Mouse (Mus musculus) neural tube, embryonic 15.5 days (tissue): ENCODE data around the gene Top2a. TPM values are rescaled to one million over a fixed set of nuclear protein-coding genes. Genes with fewer than 3 reads are reported as not detected.
A peak's percentile ranks its signal among the peaks of the same experiment; 100 is the strongest.

Source experiments
- ATAC-seq: fragments of 200-750 bp; cut with Nextera tagmentation; 2 replicates; pipeline ENCODE4 v1.8.0; 2017; ENCODE audit warnings: mild to moderate bottlenecking, moderate TSS enrichment, moderate library complexity; ENCODE audit not compliant: low FRiP score
- H3K27ac ChIP-seq: fragments of 300-500 bp; sonication (generic); replicated peaks from 2 replicates; pipeline ENCODE4 v1.5.1; 2015; ENCODE audit warnings: mild to moderate bottlenecking, inconsistent platforms
- H3K27me3 ChIP-seq: fragments of 300-500 bp; sonication (generic); replicated peaks from 2 replicates; pipeline ENCODE4 v1.6.1; 2015; ENCODE audit warnings: inconsistent platforms
- H3K36me3 ChIP-seq: fragments of 300-500 bp; sonication (generic); 2 replicates; pipeline ENCODE4 v1.6.1; 2015; ENCODE audit warnings: inconsistent platforms
- H3K4me1 ChIP-seq: fragments of 300-500 bp; sonication (generic); 2 replicates; pipeline ENCODE4 v1.6.1; 2015; ENCODE audit warnings: inconsistent platforms
- H3K4me2 ChIP-seq: fragments of 300-500 bp; sonication (generic); 2 replicates; pipeline ENCODE4 v1.6.1; 2015; ENCODE audit warnings: inconsistent platforms, mild to moderate bottlenecking, moderate library complexity
- H3K4me3 ChIP-seq: fragments of 300-500 bp; sonication (generic); replicated peaks from 2 replicates; pipeline ENCODE4 v1.5.1; 2015; ENCODE audit warnings: mild to moderate bottlenecking, inconsistent platforms
- H3K9ac ChIP-seq: fragments of 300-500 bp; sonication (generic); replicated peaks from 2 replicates; pipeline ENCODE4 v1.6.1; 2015; ENCODE audit warnings: mild to moderate bottlenecking, inconsistent platforms
- H3K9me3 ChIP-seq: fragments of 300-500 bp; sonication (generic); replicated peaks from 2 replicates; pipeline ENCODE4 v1.6.1; 2016; ENCODE audit warnings: inconsistent platforms
- WGBS: fragments of 180-500 bp; shearing (Covaris S2); methylation state at CpG from one replicate; pipeline ENCODE4 v1.1.7; 2015; ENCODE audit warnings: mixed read lengths; 5-methylcytosine and 5-hydroxymethylcytosine counted together
- polyA plus RNA-seq: library from polyadenylated mRNA; unstranded; fragments of >200 nt; fragmentation: Nextera tagmentation; extraction: Ambion mirVana; gene quantifications from 2 replicates; pipeline ENCODE4 v1.2.1, GENCODE M21; 2015

Gene Top2a
- polyA plus RNA-seq, 1 experiment from 2014 or later = 25.8 TPM

- Histone ChIP-seq H3K27me3 (no peaks in the 10 kb centered on the region), H3K9me3 (no peaks in the 10 kb centered on the region), H3K4me2 (peak overlapping the region; percentile 43), H3K4me3 (no peak overlapping the region), H3K36me3 (peaks cover 22% of the 10 kb centered on the region), H3K4me1 (peaks cover 85% of the 10 kb centered on the region), H3K27ac (peak overlapping the region; percentile 83), H3K9ac (0 out of 2 replicates have a peak overlapping the region, but pooled peaks have one; percentile 18)
- 2% methylated on average over 20 of the region's 20 CpGs for WGBS
- ATAC-seq = peak; percentile 33
Observed at GRCm38 (mm10) chr11:98968716-98969495, 55.1 kb downstream of the Top2a start.

- Histone ChIP-seq H3K36me3 (peaks cover 14% of the 10 kb centered on the region), H3K4me3 (no peak overlapping the region; the same call in 1 of the 2 replicates), H3K4me2 (peak overlapping the region; percentile 43), H3K9ac (0 out of 2 replicates have a peak overlapping the region, but pooled peaks have one; percentile 18), H3K4me1 (peaks cover 93% of the 10 kb centered on the region), H3K27ac (peak overlapping the region; percentile 83), H3K27me3 (no peaks in the 10 kb centered on the region), H3K9me3 (no peaks in the 10 kb centered on the region)
- WGBS = 20% methylated on average over 16 of the region's 16 CpGs
- ATAC-seq = no peak
Observed at GRCm38 (mm10) chr11:98968079-98968478, 55.9 kb downstream of the Top2a start.

- Histone ChIP-seq H3K9ac (no peak overlapping the region), H3K4me1 (peaks cover 100% of the 10 kb centered on the region), H3K27ac (peak overlapping the region; percentile 83), H3K9me3 (no peaks in the 10 kb centered on the region), H3K36me3 (peaks cover 5% of the 10 kb centered on the region; the same call in 1 of the 2 replicates), H3K27me3 (no peaks in the 10 kb centered on the region), H3K4me2 (peak overlapping the region; percentile 99), H3K4me3 (no peak overlapping the region)
- 12% methylated on average over 9 of the region's 9 CpGs for WGBS
- ATAC-seq = peak; percentile 19; the same call in 1 of the 2 replicates
Observed at GRCm38 (mm10) chr11:98966499-98967141, 57.4 kb downstream of the Top2a start.

GRCm38 (mm10) chr11:98965416-98966077 is 58.4 kb downstream of the Top2a start:
- WGBS = 3% methylated on average over 10 of the region's 11 CpGs
- Histone ChIP-seq H3K27ac (peak overlapping the region; percentile 83), H3K4me3 (0 out of 2 replicates have a peak overlapping the region, but pooled peaks have one; percentile 9), H3K27me3 (no peaks in the 10 kb centered on the region), H3K9ac (peak overlapping the region; percentile 15), H3K4me2 (peak overlapping the region; percentile 99), H3K9me3 (no peaks in the 10 kb centered on the region), H3K36me3 (0 out of 2 replicates have a peak, but pooled peaks cover 2% of the 10 kb centered on the region), H3K4me1 (peaks cover 100% of the 10 kb centered on the region)
- no peak for ATAC-seq

GRCm38 (mm10) chr11:98964616-98965415 is 59.2 kb downstream of the Top2a start:
- H3K27ac ChIP-seq = peak overlapping the region; percentile 83
- 15% methylated on average over 15 of the region's 15 CpGs for WGBS
- peak overlapping the region; percentile 99 for H3K4me2 ChIP-seq
- H3K4me3 ChIP-seq = peak overlapping the region; percentile 64; the same call in 1 of the 2 replicates
- no peak for ATAC-seq
- H3K27me3 ChIP-seq = no peaks in the 10 kb centered on the region
- H3K36me3 ChIP-seq = no peaks in the 10 kb centered on the region
- peak overlapping the region; percentile 44 for H3K9ac ChIP-seq
- no peaks in the 10 kb centered on the region for H3K9me3 ChIP-seq
- peaks cover 100% of the 10 kb centered on the region for H3K4me1 ChIP-seq

GRCm38 (mm10) chr11:98964201-98964615 is 59.8 kb downstream of the Top2a start:
- no peaks in the 10 kb centered on the region for H3K9me3 ChIP-seq
- H3K4me1 ChIP-seq = peaks cover 100% of the 10 kb centered on the region
- H3K27ac ChIP-seq = peak overlapping the region; percentile 83
- H3K4me3 ChIP-seq = peak overlapping the region; percentile 64
- H3K9ac ChIP-seq = peak overlapping the region; percentile 44; the same call in 1 of the 2 replicates
- no peaks in the 10 kb centered on the region for H3K27me3 ChIP-seq
- peak overlapping the region; percentile 99 for H3K4me2 ChIP-seq
- no peaks in the 10 kb centered on the region for H3K36me3 ChIP-seq
- no peak for ATAC-seq
- 10% methylated on average over 6 of the region's 6 CpGs for WGBS

- Histone ChIP-seq H3K4me2 (peak overlapping the region; percentile 99), H3K27me3 (no peaks in the 10 kb centered on the region), H3K9me3 (no peaks in the 10 kb centered on the region), H3K27ac (peak overlapping the region; percentile 83), H3K9ac (peak overlapping the region; percentile 44), H3K36me3 (no peaks in the 10 kb centered on the region), H3K4me3 (peak overlapping the region; percentile 64), H3K4me1 (peaks cover 95% of the 10 kb centered on the region)
- peak; percentile 39 for ATAC-seq
- WGBS = 1% methylated on average over 32 of the region's 32 CpGs
Observed at GRCm38 (mm10) chr11:98963191-98964021, 60.6 kb downstream of the Top2a start.

- no peaks in the 10 kb centered on the region for H3K36me3 ChIP-seq
- H3K4me1 ChIP-seq = peaks cover 87% of the 10 kb centered on the region
- peak overlapping the region; percentile 83 for H3K27ac ChIP-seq
- H3K9ac ChIP-seq = peak overlapping the region; percentile 44
- no peaks in the 10 kb centered on the region for H3K27me3 ChIP-seq
- H3K4me2 ChIP-seq = peak overlapping the region; percentile 99
- H3K4me3 ChIP-seq = peak overlapping the region; percentile 64
- ATAC-seq = no peak
- 3% methylated on average over 12 of the region's 12 CpGs for WGBS
- H3K9me3 ChIP-seq = no peaks in the 10 kb centered on the region
Observed at GRCm38 (mm10) chr11:98962421-98963095, 61.4 kb downstream of the Top2a start.

GRCm38 (mm10) chr11:98961766-98962165 is 62.2 kb downstream of the Top2a start:
- Histone ChIP-seq H3K36me3 (no peaks in the 10 kb centered on the region), H3K27ac (peak overlapping the region; percentile 86), H3K9ac (peak overlapping the region; percentile 71), H3K4me1 (peaks cover 79% of the 10 kb centered on the region), H3K4me3 (peak overlapping the region; percentile 64), H3K27me3 (no peaks in the 10 kb centered on the region), H3K4me2 (peak overlapping the region; percentile 99), H3K9me3 (no peaks in the 10 kb centered on the region)
- 5% methylated on average over 8 of the region's 8 CpGs for WGBS
- ATAC-seq = no peak
